Mouse (Mus musculus) limb, embryonic 12.5 days (tissue): Measurements from ENCODE around the gene Scrt2. TPM values are rescaled to one million over a fixed set of nuclear protein-coding genes. Genes with fewer than 3 reads are reported as not detected.

Source experiments
- ATAC-seq: fragments of 200-750 bp; cut with Nextera tagmentation; 2 replicates; pipeline ENCODE4 v1.8.0; 2017; ENCODE audit warnings: low read depth, moderate TSS enrichment; ENCODE audit not compliant: insufficient number of reproducible peaks, insufficient read depth, low FRiP score, low TSS enrichment
- H3K27ac ChIP-seq: fragments of 300-500 bp; sonication (generic); 2 replicates; pipeline ENCODE4 v1.5.1; 2016; ENCODE audit warnings: mild to moderate bottlenecking, moderate library complexity
- H3K27me3 ChIP-seq: fragments of 300-500 bp; sonication (generic); 2 replicates; pipeline ENCODE4 v1.6.1; 2016; ENCODE audit warnings: mild to moderate bottlenecking, moderate library complexity
- H3K36me3 ChIP-seq: fragments of 300-500 bp; sonication (generic); 2 replicates; pipeline ENCODE4 v1.6.1; 2016; ENCODE audit warnings: mild to moderate bottlenecking, moderate library complexity
- H3K4me1 ChIP-seq: fragments of 300-500 bp; sonication (generic); replicated peaks from 2 replicates; pipeline ENCODE4 v1.6.1; 2016
- H3K4me2 ChIP-seq: fragments of 300-500 bp; sonication (generic); 2 replicates; pipeline ENCODE4 v1.6.1; 2016; ENCODE audit warnings: mild to moderate bottlenecking, moderate library complexity
- H3K4me3 ChIP-seq: fragments of 300-500 bp; sonication (generic); replicated peaks from 2 replicates; pipeline ENCODE4 v1.5.1; 2016; ENCODE audit warnings: mild to moderate bottlenecking
- H3K9ac ChIP-seq: fragments of 300-500 bp; sonication (generic); replicated peaks from 2 replicates; pipeline ENCODE4 v1.6.1; 2016; ENCODE audit warnings: mild to moderate bottlenecking, moderate library complexity
- H3K9me3 ChIP-seq: fragments of 300-500 bp; sonication (generic); 2 replicates; pipeline ENCODE4 v1.6.1; 2016; ENCODE audit warnings: mild to moderate bottlenecking, moderate library complexity
- WGBS: fragments of 180-500 bp; shearing (Covaris S2); methylation state at CpG from one replicate; pipeline ENCODE4 v1.1.7; 2016; 5-methylcytosine and 5-hydroxymethylcytosine counted together
- polyA plus RNA-seq: library from polyadenylated mRNA; unstranded; fragments of >200 nt; fragmentation: Nextera tagmentation; extraction: Ambion mirVana; gene quantifications from 2 replicates; pipeline ENCODE4 v1.2.1, GENCODE M21; 2016

Gene Scrt2
- polyA plus RNA-seq, 1 experiment from 2014 or later = not detected

DNA sequence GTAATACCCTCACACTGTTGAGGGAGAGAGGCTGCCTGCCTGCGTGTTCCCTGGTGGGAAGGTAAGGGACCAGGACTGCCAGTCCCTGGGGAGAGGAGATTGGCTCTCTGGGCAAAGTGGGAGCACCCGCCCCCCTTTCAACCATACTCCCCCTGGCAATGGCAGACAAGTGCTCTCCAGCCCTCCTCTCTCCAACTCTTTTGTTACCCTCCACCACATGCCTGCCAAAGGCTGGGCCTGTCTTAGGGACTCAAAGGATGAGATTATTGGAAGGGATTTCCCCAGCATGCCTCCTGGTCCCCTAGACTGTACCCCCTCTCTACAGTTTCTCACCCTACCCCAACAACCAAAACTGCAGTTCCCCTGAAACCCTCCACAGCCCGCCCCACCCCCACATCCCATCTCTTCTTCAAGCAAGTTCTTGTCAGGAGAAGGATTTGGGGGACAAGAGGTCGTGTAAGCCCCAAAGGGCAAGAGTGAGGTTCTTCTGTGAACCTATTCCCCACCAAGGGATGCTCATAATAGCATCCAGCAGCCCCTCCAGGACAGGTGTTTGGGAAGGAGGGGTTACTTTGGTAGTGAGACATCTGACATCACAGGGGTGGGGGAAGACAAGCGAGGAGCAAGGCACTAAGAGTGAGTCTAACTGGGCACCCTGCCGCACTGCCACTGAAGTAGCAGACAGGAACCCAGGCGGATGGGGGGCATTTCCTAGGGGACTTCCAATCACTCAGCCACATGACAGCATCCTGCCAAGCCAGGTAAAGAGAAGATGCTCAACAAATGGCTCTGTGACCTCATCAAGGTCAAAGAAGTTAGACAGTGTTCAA lies 1.3 kb downstream of the Scrt2 start:
- Histone ChIP-seq H3K9me3 (no peaks in the 10 kb centered on the region), H3K4me2 (peak overlapping the region; percentile 65), H3K27me3 (peaks cover 89% of the 10 kb centered on the region), H3K4me1 (peaks cover 18% of the 10 kb centered on the region), H3K9ac (no peak overlapping the region), H3K36me3 (no peaks in the 10 kb centered on the region), H3K27ac (no peak overlapping the region), H3K4me3 (peak overlapping the region; percentile 34)
- ATAC-seq = no peak
- WGBS = 18% methylated on average over 7 of the region's 7 CpGs

DNA sequence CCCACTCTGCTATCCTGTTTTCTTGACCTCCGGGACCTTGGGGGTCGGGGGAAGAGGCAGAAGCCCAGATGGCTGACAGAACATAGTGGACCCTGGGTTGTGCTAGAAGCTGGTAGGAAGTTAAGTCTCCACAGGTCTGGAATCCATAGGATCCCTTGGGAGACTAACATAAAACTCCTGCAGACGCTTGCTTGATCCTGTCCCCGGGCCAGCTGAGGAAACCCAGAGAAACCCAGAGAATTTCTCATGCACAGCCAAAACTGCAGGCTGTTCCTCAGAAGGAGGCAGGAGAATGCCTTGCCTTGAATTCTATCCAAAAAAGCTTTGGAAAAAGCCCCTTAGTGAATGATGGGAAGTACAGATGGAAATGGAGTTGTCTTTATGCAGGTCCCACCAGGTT lies 2.1 kb downstream of the Scrt2 start:
- no peak overlapping the region for H3K9ac ChIP-seq
- WGBS = 66% methylated on average over 4 of the region's 4 CpGs
- peaks cover 89% of the 10 kb centered on the region for H3K27me3 ChIP-seq
- ATAC-seq = no peak
- H3K4me1 ChIP-seq = peaks cover 18% of the 10 kb centered on the region
- H3K4me2 ChIP-seq = no peak overlapping the region
- no peaks in the 10 kb centered on the region for H3K9me3 ChIP-seq
- no peak overlapping the region for H3K27ac ChIP-seq
- H3K36me3 ChIP-seq = no peaks in the 10 kb centered on the region
- H3K4me3 ChIP-seq = no peak overlapping the region

DNA sequence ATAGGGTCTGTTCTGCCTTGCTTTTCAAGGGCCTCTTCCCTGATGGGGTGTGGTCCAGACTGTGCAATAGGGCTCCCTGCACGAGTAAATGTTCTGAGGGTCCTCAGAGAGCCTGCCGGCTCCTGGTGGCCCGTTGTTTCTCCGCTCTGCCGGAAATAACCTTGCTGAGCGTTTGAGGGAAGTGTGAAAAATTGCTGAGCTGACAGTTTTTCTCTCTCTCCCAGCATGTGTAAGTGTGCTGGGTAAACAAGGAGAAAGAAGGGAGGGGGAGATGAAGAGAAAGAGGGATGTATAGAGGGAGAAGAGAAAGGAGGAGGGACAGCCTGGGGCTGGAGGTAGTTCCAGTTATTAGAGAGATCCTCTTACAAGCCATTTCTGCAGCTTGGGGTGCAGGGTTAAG lies 3.0 kb downstream of the Scrt2 start:
- ATAC-seq = no peak
- no peak overlapping the region for H3K27ac ChIP-seq
- H3K4me3 ChIP-seq = no peak overlapping the region
- no peaks in the 10 kb centered on the region for H3K9me3 ChIP-seq
- WGBS = 60% methylated on average over 6 of the region's 6 CpGs
- H3K4me2 ChIP-seq = no peak overlapping the region
- H3K4me1 ChIP-seq = peaks cover 18% of the 10 kb centered on the region
- H3K36me3 ChIP-seq = no peaks in the 10 kb centered on the region
- no peak overlapping the region for H3K9ac ChIP-seq
- H3K27me3 ChIP-seq = peaks cover 89% of the 10 kb centered on the region

DNA sequence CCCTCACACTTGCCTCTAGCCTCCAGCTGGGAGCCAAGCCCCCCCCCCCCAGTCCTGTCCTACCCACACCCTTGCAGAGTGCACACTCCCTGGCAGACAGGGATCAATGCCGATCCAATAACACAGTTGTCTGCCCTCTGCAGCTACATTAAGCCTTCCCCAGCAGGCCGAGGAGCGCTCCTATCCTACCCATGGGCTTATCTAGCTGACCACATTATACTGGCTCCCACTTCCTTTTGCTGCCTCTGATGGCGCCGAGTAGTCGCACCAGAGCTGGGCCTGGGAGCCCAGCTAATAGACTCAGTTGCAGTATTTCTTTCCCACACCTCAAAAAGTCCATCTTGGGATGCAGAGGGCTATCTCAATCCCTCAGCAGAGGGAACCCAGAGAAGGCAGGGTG lies 4.1 kb downstream of the Scrt2 start:
- no peak for ATAC-seq
- Histone ChIP-seq H3K9me3 (no peaks in the 10 kb centered on the region), H3K9ac (no peak overlapping the region), H3K4me1 (peaks cover 17% of the 10 kb centered on the region), H3K4me3 (no peak overlapping the region), H3K36me3 (no peaks in the 10 kb centered on the region), H3K27ac (no peak overlapping the region), H3K27me3 (peaks cover 89% of the 10 kb centered on the region), H3K4me2 (no peak overlapping the region)
- 83% methylated on average over 6 of the region's 6 CpGs for WGBS

DNA sequence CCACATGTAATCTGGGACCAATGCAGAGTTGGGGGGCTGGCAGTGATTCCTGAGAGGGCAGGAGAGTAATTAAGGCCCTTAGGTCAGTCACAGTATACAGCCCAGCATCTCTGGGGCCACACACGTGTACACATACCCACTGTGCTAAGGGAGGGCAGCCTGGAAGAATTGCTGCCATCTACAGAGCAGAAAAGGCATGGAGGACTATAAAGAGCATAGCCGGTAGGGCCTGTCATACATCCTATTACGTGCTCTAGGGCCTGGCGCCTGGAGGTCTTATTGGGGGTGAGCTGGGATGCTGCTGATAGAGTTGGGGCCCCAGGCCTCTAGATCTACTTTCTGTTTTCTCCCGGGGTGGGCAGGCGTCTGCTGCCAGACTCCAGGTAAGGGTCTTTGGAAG lies 5.1 kb downstream of the Scrt2 start:
- WGBS = 74% methylated on average over 6 of the region's 6 CpGs
- Histone ChIP-seq H3K9me3 (no peaks in the 10 kb centered on the region), H3K27me3 (peaks cover 89% of the 10 kb centered on the region), H3K36me3 (no peaks in the 10 kb centered on the region), H3K9ac (no peak overlapping the region), H3K4me2 (no peak overlapping the region), H3K4me3 (no peak overlapping the region), H3K27ac (no peak overlapping the region), H3K4me1 (peaks cover 7% of the 10 kb centered on the region)
- ATAC-seq = no peak

DNA sequence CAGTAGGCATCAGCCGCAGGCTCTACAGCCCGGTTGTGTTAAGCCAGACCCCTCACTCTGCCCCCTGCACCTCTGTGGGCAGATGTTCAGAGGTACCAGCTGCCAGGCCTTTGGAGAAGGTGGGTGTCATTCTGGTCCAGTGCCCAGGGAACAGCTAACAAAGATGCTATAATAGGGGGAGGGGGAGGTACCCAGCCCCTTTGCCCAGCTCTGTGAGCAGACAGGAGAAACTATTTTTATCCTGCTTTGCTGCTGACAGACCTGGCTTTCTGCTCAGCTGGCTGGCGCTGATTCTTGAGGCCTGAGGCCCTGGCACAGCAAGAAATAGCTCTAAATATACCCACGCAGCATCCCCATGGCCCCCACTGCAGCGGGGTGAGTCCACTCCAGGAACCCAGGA lies 5.8 kb downstream of the Scrt2 start:
- Histone ChIP-seq H3K9me3 (no peaks in the 10 kb centered on the region), H3K9ac (no peak overlapping the region), H3K4me2 (no peak overlapping the region), H3K4me3 (no peak overlapping the region), H3K27ac (no peak overlapping the region), H3K27me3 (peaks cover 90% of the 10 kb centered on the region), H3K4me1 (peaks cover 3% of the 10 kb centered on the region; the same call in 1 of the 2 replicates), H3K36me3 (no peaks in the 10 kb centered on the region)
- 90% methylated on average over 5 of the region's 5 CpGs for WGBS
- no peak for ATAC-seq

DNA sequence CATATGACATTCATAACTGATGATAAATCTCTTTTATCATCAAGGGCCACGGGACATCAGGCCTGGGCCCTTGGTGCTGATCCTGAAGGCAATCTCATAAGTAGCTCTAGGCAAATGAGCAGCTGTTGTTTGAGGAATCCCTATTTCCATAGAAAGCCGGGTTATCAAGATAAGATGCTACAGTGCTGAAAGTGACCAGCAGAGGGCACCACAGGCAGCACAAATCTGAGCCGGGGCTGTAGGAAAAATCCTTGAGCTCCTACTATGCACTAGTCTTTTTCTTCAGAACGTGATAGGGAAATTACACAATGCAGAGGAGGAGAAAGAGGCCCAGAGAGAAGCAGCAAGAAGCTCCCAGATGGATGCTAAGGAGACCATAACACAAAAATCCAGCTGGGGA lies 7.7 kb downstream of the Scrt2 start:
- Histone ChIP-seq H3K36me3 (no peaks in the 10 kb centered on the region), H3K4me2 (no peak overlapping the region), H3K27me3 (peaks cover 90% of the 10 kb centered on the region), H3K9me3 (no peaks in the 10 kb centered on the region), H3K4me3 (no peak overlapping the region), H3K27ac (no peak overlapping the region), H3K4me1 (peaks cover 7% of the 10 kb centered on the region), H3K9ac (no peak overlapping the region)
- ATAC-seq = no peak
- WGBS = 8% methylated on average over 4 of the region's 4 CpGs

DNA sequence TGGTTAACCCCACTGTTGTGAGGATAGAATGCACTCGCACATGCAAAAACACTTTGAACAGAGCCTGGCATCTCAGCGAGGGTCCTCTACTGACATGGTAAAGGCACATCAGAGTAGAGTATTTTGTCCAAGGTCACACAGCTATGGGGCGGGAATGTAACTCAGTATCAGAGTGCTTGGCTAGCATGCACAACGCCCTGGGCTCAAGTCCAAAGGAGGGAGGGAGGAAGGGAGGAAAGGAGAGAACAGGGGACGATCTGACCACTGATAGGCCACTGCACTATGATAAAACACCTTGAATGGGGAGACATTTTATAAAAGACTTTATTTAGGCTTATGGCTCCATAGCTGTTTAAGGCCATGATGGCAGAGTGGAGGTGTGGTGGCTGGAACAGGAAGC lies 8.3 kb downstream of the Scrt2 start:
- no peak for ATAC-seq
- Histone ChIP-seq H3K9ac (no peak overlapping the region), H3K27me3 (peaks cover 90% of the 10 kb centered on the region), H3K27ac (no peak overlapping the region), H3K4me1 (peaks cover 7% of the 10 kb centered on the region), H3K4me3 (no peak overlapping the region), H3K4me2 (no peak overlapping the region), H3K9me3 (no peaks in the 10 kb centered on the region), H3K36me3 (no peaks in the 10 kb centered on the region)
- WGBS = 85% methylated on average over 5 of the region's 5 CpGs

DNA sequence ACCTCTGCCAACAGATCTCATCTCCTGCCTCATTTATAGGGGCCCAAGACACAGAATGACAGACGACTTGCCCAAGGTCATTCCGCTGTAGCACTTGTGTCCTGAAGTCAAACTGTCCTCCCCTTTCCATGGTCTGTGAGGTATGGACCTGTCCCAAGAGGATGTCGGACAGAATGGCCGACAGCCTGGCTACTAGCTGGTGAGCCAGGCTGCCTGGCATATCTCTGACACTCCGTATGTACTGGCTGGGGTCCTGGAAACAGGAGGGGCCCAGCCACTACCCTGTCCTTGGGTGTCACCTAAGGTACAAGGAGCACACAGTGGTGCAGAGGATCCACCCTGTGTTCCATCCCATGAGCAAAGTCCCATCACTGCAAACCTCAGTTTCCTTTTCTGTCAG lies 9.2 kb downstream of the Scrt2 start:
- Histone ChIP-seq H3K4me3 (no peak overlapping the region), H3K4me1 (peaks cover 15% of the 10 kb centered on the region), H3K27me3 (peaks cover 90% of the 10 kb centered on the region), H3K9ac (no peak overlapping the region), H3K27ac (no peak overlapping the region), H3K9me3 (no peaks in the 10 kb centered on the region), H3K36me3 (no peaks in the 10 kb centered on the region), H3K4me2 (no peak overlapping the region)
- ATAC-seq = no peak
- WGBS = 85% methylated on average over 5 of the region's 5 CpGs

DNA sequence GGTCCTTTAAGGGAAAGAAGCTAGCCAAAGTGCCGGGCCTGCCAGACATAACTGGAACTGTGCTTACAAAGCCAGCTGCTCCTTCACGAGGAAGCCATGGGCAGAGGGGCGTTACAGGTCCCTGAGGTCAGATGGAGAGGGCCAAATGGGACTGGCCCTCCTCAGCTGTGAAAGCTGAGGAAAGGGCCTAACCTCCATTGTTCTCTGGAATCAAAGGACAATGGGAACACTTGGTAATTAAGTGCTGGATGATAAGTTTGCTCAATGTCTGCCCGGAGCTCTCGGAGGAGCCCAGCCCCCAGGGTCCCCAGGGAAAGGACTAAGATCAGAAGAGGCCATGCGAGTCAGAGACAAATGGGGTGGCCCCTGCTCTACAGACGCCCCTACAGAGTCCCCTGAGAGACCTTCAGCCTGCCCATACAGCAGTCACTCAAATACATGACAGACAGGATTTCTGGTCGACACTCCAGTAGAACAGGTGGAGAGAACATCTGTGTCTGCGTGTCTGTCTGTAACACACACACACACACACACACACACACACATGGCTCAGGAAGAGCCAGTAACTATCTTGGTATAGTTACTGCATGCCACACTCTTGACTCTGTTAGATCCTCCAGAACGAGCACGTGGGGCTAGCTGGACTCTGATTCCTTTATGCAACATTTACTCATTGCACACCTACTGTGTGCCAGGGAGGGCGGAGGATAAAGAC lies 10.2 kb downstream of the Scrt2 start:
- H3K9ac ChIP-seq = no peak overlapping the region
- peaks cover 18% of the 10 kb centered on the region for H3K4me1 ChIP-seq
- H3K27ac ChIP-seq = no peak overlapping the region
- WGBS = 38% methylated on average over 12 of the region's 12 CpGs
- H3K4me2 ChIP-seq = no peak overlapping the region
- no peaks in the 10 kb centered on the region for H3K9me3 ChIP-seq
- H3K36me3 ChIP-seq = no peaks in the 10 kb centered on the region
- H3K27me3 ChIP-seq = peaks cover 97% of the 10 kb centered on the region
- H3K4me3 ChIP-seq = no peak overlapping the region
- ATAC-seq = no peak

DNA sequence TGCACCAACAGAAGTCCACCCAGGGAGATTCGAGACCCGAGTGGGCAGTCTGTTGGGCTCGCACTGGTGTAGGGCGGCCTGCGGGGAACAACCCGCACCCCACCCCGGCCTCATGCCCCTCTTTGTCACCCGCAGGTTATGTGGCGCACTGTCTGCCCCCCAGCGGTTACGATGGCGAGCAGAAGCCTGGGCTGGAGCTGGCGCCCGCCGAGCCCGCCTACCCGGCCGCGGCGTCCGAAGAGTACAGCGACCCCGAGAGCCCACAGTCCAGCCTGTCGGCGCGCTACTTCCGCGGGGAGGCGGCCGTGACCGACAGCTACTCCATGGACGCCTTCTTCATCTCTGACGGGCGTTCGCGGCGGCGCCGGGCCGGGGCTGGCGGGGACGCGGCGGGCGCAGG lies 11.6 kb downstream of the Scrt2 start:
- Histone ChIP-seq H3K27me3 (peaks cover 99% of the 10 kb centered on the region), H3K36me3 (no peaks in the 10 kb centered on the region), H3K4me1 (peaks cover 18% of the 10 kb centered on the region), H3K4me2 (peak overlapping the region; percentile 61), H3K9me3 (no peaks in the 10 kb centered on the region), H3K4me3 (peak overlapping the region; percentile 50), H3K9ac (peak overlapping the region; percentile 14), H3K27ac (no peak overlapping the region)
- ATAC-seq = peak; percentile 37; the same call in 1 of the 2 replicates
- WGBS = 5% methylated on average over 43 of the region's 45 CpGs
